9 mouse cellular contexts compared by ENCODE assay signal in genomic region chr1:195018089-195018999, GRCm38 (mm10).
DNase-seq lines count a peak whose midpoint lies in the region; ATAC-seq and TF ChIP-seq lines count a peak whose summit lies in the region.
"Had no signal": no experiment of that assay in that cellular context is flagged by ENCODE, and none has a peak within 500 bp of the region (broad histone marks: within the 10 kb centered on the region; RNA-seq: fewer than 3 reads in every experiment).

No protein-coding gene starts in this region.

- no peak for TF ChIP-seq CTCF in cerebellum, adult 2 months (IDR thresholded peaks at IDR 0.05; ENCODE audit: borderline replicate concordance, insufficient read depth, low read depth, low read length)
- TF ChIP-seq CTCF in heart, postnatal 0 days (IDR thresholded peaks at IDR 0.05; ENCODE audit: low read depth) = no peak

- WGBS in cerebellum, adult 2 months = 79% methylated on average over 9 of the region's 9 CpGs
- WGBS in heart, postnatal 0 days = 84% methylated on average over 9 of the region's 9 CpGs

- peak; percentile 40; the same call in 1 of the 2 replicates for ATAC-seq in heart, postnatal 0 days (ENCODE audit: insufficient read depth, low read depth)

- H3K4me3 ChIP-seq in cerebellum, adult 2 months (replicated peaks; ENCODE audit: insufficient read depth, low read depth, low read length) = peak overlapping the region; percentile 58
- H3K4me3 ChIP-seq in heart, postnatal 0 days (ENCODE audit: low read depth, low read length) = no peak overlapping the region
- H3K4me3 ChIP-seq: limb, embryonic 13.5 days had no signal

- no peak overlapping the region for H3K9ac ChIP-seq in heart, postnatal 0 days (replicated peaks; ENCODE audit: low read depth, low read length)
- H3K9ac ChIP-seq: limb, embryonic 13.5 days had no signal

- H3K36me3 ChIP-seq in heart, postnatal 0 days (replicated peaks; ENCODE audit: control insufficient read depth, insufficient read depth, low read length) = no peaks in the 10 kb centered on the region
- H3K36me3 ChIP-seq: limb, embryonic 13.5 days had no signal

- peak; percentile 97 for DNase-seq in retina, adult 2 months (ENCODE audit: low read depth, low spot score)
- no peak for DNase-seq in retina, embryonic 14.5 days (ENCODE audit: low spot score)
- DNase-seq in cerebellum, adult 2 months = peak; percentile 83 to 85
- DNase-seq in heart, postnatal 0 days (ENCODE audit: low spot score) = no peak
- peak; percentile 89 to 98 for DNase-seq in layer of hippocampus, adult 18-20 months (ENCODE audit: low spot score in 2 of 2)
- DNase-seq in lung, adult 18-20 months = peak; percentile 92 to 95
- peak; percentile 80 to 88 for DNase-seq in right cerebral cortex, postnatal 10 days (ENCODE audit: low spot score in 2 of 2)
- no peak for DNase-seq in spleen, postnatal 10 days (ENCODE audit: low spot score in 2 of 2)

- H3K4me1 ChIP-seq in cerebellum, adult 2 months (ENCODE audit: control insufficient read depth, insufficient read depth, low read length) = peaks cover 17% of the 10 kb centered on the region
- no peaks in the 10 kb centered on the region for H3K4me1 ChIP-seq in heart, postnatal 0 days (ENCODE audit: control insufficient read depth, insufficient read depth)
- H3K4me1 ChIP-seq: limb, embryonic 13.5 days had no signal

- H3K9me3 ChIP-seq in heart, postnatal 0 days (replicated peaks; ENCODE audit: control insufficient read depth, low read length) = no peaks in the 10 kb centered on the region
- H3K9me3 ChIP-seq: limb, embryonic 13.5 days had no signal

- H3K4me2 ChIP-seq in heart, postnatal 0 days (ENCODE audit: low read depth, low read length) = no peak overlapping the region
- H3K4me2 ChIP-seq: limb, embryonic 13.5 days had no signal

- no peak for TF ChIP-seq EP300 in heart, postnatal 0 days (IDR thresholded peaks at IDR 0.05; ENCODE audit: low read depth)

- H3K27ac ChIP-seq in cerebellum, adult 2 months (ENCODE audit: insufficient read depth, low read length) = peak overlapping the region; percentile 18; the same call in 1 of the 2 replicates
- no peak overlapping the region for H3K27ac ChIP-seq in heart, postnatal 0 days (ENCODE audit: low read depth)
- H3K27ac ChIP-seq: limb, embryonic 13.5 days had no signal

- H3K27me3 ChIP-seq in cerebellum, adult 2 months (ENCODE audit: control insufficient read depth, insufficient read depth, low read length) = no peaks in the 10 kb centered on the region
- no peaks in the 10 kb centered on the region for H3K27me3 ChIP-seq in heart, postnatal 0 days (ENCODE audit: control insufficient read depth, insufficient read depth, low read length)
- H3K27me3 ChIP-seq: limb, embryonic 13.5 days had no signal

- TF ChIP-seq POLR2A in cerebellum, adult 2 months (IDR thresholded peaks at IDR 0.05; ENCODE audit: borderline replicate concordance, insufficient read depth, low read length) = peak; percentile 15; the same call in 1 of the 2 replicates

Comparison
In these comparisons a context has a peak if more than half of its experiments do, and no peak if none do; other contexts are left out.
1. DNase-seq: peak in retina, adult 2 months (single experiment), cerebellum, adult 2 months (2 of 2), layer of hippocampus, adult 18-20 months (2 of 2), lung, adult 18-20 months (2 of 2) and right cerebral cortex, postnatal 10 days (2 of 2); none in retina, embryonic 14.5 days (single experiment), heart, postnatal 0 days (single experiment) and spleen, postnatal 10 days (0 of 2).